Mouse (Mus musculus): Measurements from ENCODE around the gene Meis1. TPM values are rescaled to one million over a fixed set of nuclear protein-coding genes. Genes with fewer than 3 reads are reported as not detected.

Gene Meis1
- 2.5 and 6.2 TPM in 2 replicates for total RNA-seq (2012; rRNA removed)

DNA sequence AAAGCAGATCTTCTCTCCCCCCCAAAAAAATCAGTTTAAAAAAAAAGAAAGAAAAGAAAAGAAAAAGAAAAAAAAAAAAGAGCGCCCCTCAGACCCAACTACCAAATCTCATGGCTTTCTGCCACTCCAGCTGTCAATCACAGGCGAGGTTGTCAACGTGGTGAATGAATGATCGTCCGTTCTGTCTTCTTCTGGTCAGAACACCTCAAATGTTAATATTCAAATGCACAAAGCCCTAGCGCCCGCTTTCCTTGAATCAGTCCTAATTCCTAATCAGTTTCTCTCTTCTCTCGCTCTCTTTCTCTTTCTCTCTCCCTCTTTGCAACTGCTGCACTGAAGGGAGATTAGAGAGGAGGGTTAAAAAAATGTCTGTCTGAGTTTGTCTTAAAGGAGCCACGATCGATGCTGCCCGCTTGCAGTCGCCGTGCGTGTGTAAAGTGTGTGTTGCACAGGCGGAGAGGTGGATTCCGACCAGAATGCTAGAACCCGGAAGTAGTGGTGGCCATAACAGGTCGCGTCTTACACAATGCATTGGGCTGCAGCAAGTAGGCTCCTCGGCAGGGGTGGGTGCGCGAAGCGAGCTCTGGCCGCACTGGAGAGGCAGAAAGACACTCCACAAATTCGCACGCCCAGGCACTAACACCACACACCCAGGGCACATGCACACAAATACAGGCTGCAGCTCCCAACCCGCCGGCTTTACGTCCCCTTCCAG lies at the start of gene Meis1:
Gene Meis1, minus strand, starts transcription at position 497 of the 715 bp plus-strand sequence.
- no peak for DNase-seq (ENCODE audit: low read depth, low spot score)
- Histone ChIP-seq H3K9ac (ENCODE audit: insufficient read depth, low read depth, low read length, poor library complexity, severe bottlenecking) (peak within 1 kb of the TSS; percentile 3), H3K27ac (ENCODE audit: insufficient read depth, low read depth, low read length, poor library complexity, severe bottlenecking) (no peak within 1 kb of the TSS), H3K9me3 (ENCODE audit: control insufficient read depth, insufficient read depth, low read depth, low read length) (no peaks in the 10 kb centered on the region), H3K4me1 (ENCODE audit: control insufficient read depth in 2 of 2, insufficient read depth in 2 of 2, low read length in 2 of 2, poor library complexity in 1 of 2) (peaks cover 0 to 3% of the 10 kb centered on the region in 2 experiments; a peak in 1 of 4 replicates), H3K36me3 (ENCODE audit: control insufficient read depth, insufficient read depth, low read length, poor library complexity, severe bottlenecking) (no peaks in the 10 kb centered on the region), H3K4me3 (ENCODE audit: insufficient read depth in 1 of 2, low read depth in 1 of 2, low read length in 2 of 2, poor library complexity in 1 of 2, severe bottlenecking in 1 of 2) (peak within 1 kb of the TSS; percentile 46 to 50)
- in situ Hi-C loops (cut with MboI; ENCODE audit: low sequenced_read_pairs in 2 of 2, unreplicated experiment in 2 of 2) = loop anchor here (5.0 kb wide), 1 partner anchor 146 kb away; no protein-coding TSS in a partner anchor
- TF ChIP-seq CHD2 (IDR thresholded peaks at IDR 0.05; ENCODE audit: low read depth, low read length) (no peak), ZC3H11A (IDR thresholded peaks at IDR 0.05; ENCODE audit: borderline replicate concordance, low read depth, low read length) (no peak), HCFC1 (IDR thresholded peaks at IDR 0.05; ENCODE audit: borderline replicate concordance, insufficient read depth, low read length) (no peak), ZNF384 (IDR thresholded peaks at IDR 0.05; ENCODE audit: low read depth, low read length) (no peak), MAFK (IDR thresholded peaks at IDR 0.05; ENCODE audit: insufficient read depth, low read depth, low read length) (no peak)

DNA sequence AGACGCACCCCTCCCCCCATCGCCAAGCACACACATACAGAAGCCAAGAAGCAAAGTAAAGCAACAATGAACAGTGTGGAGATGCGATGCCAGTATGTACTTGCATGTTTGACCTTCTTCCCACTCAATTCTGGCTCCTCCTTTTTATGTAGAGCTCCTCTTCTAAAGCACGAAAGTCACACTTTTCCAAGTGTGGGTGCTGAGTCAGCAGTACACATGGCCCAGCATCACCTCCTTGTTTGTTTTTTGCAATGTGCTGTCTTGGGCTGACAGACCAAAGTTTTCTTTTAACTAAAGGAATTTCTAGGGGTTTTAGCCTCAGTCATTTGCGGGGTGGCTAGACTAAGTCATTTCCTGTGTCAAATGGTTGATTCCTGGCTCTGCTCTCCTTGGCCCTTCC lies 48.5 kb upstream of the Meis1 start:
- no peak overlapping the region for H3K4me3 ChIP-seq (ENCODE audit: insufficient read depth in 1 of 2, low read depth in 1 of 2, low read length in 2 of 2, poor library complexity in 1 of 2, severe bottlenecking in 1 of 2)
- no peak for DNase-seq (ENCODE audit: low read depth, low spot score)
- TF ChIP-seq HCFC1 (IDR thresholded peaks at IDR 0.05; ENCODE audit: borderline replicate concordance, insufficient read depth, low read length) (no peak), MAFK (IDR thresholded peaks at IDR 0.05; ENCODE audit: insufficient read depth, low read depth, low read length) (peak; percentile 92), CHD2 (IDR thresholded peaks at IDR 0.05; ENCODE audit: low read depth, low read length) (no peak)
- no peaks in the 10 kb centered on the region for H3K36me3 ChIP-seq (ENCODE audit: control insufficient read depth, insufficient read depth, low read length, poor library complexity, severe bottlenecking)
- no peak overlapping the region for H3K27ac ChIP-seq (ENCODE audit: insufficient read depth, low read depth, low read length, poor library complexity, severe bottlenecking)
- in situ Hi-C loops (cut with MboI; ENCODE audit: low sequenced_read_pairs in 2 of 2, unreplicated experiment in 2 of 2) = no loop called here
- no peaks in the 10 kb centered on the region for H3K4me1 ChIP-seq (ENCODE audit: control insufficient read depth in 2 of 2, insufficient read depth in 2 of 2, low read length in 2 of 2, poor library complexity in 1 of 2)
- no peaks in the 10 kb centered on the region; the same call in 1 of the 2 replicates for H3K9me3 ChIP-seq (ENCODE audit: control insufficient read depth, insufficient read depth, low read depth, low read length)
- no peak overlapping the region for H3K9ac ChIP-seq (ENCODE audit: insufficient read depth, low read depth, low read length, poor library complexity, severe bottlenecking)

DNA sequence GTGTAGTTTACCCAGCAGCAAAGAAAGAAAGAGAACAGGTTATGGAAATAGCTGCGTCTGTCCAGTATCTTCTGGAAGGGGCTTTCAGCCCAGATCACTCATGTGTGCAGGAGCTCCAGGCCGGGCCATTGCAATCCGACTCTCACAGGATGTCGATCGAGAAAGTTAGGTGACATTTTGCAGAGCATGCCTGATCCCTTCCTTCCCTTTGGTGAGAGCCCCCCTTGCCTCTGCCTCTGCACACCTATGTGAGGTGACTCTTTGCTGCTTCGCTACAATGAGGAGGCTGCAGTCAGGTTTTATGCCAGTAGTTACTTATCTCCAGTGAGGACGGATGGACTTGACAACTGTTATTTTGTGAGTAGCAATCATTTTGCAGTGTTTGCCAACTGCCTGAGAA lies 30.5 kb upstream of the Meis1 start:
- H3K4me3 ChIP-seq (ENCODE audit: insufficient read depth in 1 of 2, low read depth in 1 of 2, low read length in 2 of 2, poor library complexity in 1 of 2, severe bottlenecking in 1 of 2) = no peak overlapping the region
- no peaks in the 10 kb centered on the region for H3K36me3 ChIP-seq (ENCODE audit: control insufficient read depth, insufficient read depth, low read length, poor library complexity, severe bottlenecking)
- in situ Hi-C loops (cut with MboI; ENCODE audit: low sequenced_read_pairs in 2 of 2, unreplicated experiment in 2 of 2) = no loop called here
- H3K4me1 ChIP-seq (ENCODE audit: control insufficient read depth in 2 of 2, insufficient read depth in 2 of 2, low read length in 2 of 2, poor library complexity in 1 of 2) = no peaks in the 10 kb centered on the region
- DNase-seq (ENCODE audit: low read depth, low spot score) = no peak
- no peak overlapping the region for H3K27ac ChIP-seq (ENCODE audit: insufficient read depth, low read depth, low read length, poor library complexity, severe bottlenecking)
- no peak for TF ChIP-seq HCFC1 (IDR thresholded peaks at IDR 0.05; ENCODE audit: borderline replicate concordance, insufficient read depth, low read length)
- no peak for TF ChIP-seq MAFK (IDR thresholded peaks at IDR 0.05; ENCODE audit: insufficient read depth, low read depth, low read length)
- TF ChIP-seq ZNF384 (IDR thresholded peaks at IDR 0.05; ENCODE audit: low read depth, low read length) = no peak
- H3K9me3 ChIP-seq (ENCODE audit: control insufficient read depth, insufficient read depth, low read depth, low read length) = no peaks in the 10 kb centered on the region
- no peak overlapping the region for H3K9ac ChIP-seq (ENCODE audit: insufficient read depth, low read depth, low read length, poor library complexity, severe bottlenecking)

DNA sequence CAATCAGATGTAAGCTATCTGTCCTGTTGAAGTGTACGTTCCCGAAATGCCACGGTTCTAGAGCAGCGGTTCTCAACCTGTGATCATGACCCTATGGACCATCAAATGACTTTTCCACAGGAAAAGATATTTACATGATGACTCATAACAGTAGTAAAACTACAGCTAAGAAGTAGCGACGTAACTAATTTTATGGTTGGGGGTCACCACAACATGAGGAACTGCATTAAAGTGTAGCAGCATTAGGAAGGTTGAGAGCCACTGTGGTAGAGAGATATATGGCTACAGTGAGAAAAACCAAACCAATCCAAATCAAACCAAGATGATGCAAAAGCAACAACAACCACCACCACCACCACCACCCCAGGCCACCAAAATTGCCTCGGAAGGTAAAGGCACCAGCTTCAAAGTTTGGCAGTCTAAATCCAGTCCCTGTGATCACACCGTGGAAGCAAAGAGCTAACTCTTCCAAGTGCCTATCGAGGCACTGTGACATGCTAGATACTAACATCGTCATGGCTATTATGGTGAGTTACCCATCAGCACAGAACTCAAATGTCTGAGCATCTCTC lies 17.9 kb upstream of the Meis1 start:
- H3K4me3 ChIP-seq (ENCODE audit: insufficient read depth in 1 of 2, low read depth in 1 of 2, low read length in 2 of 2, poor library complexity in 1 of 2, severe bottlenecking in 1 of 2) = no peak overlapping the region
- no peaks in the 10 kb centered on the region for H3K9me3 ChIP-seq (ENCODE audit: control insufficient read depth, insufficient read depth, low read depth, low read length)
- H3K36me3 ChIP-seq (ENCODE audit: control insufficient read depth, insufficient read depth, low read length, poor library complexity, severe bottlenecking) = no peaks in the 10 kb centered on the region
- no peak overlapping the region for H3K27ac ChIP-seq (ENCODE audit: insufficient read depth, low read depth, low read length, poor library complexity, severe bottlenecking)
- DNase-seq (ENCODE audit: low read depth, low spot score) = no peak
- no peak overlapping the region for H3K9ac ChIP-seq (ENCODE audit: insufficient read depth, low read depth, low read length, poor library complexity, severe bottlenecking)
- H3K4me1 ChIP-seq (ENCODE audit: control insufficient read depth in 2 of 2, insufficient read depth in 2 of 2, low read length in 2 of 2, poor library complexity in 1 of 2) = no peaks in the 10 kb centered on the region
- no peak for TF ChIP-seq ZC3H11A (IDR thresholded peaks at IDR 0.05; ENCODE audit: borderline replicate concordance, low read depth, low read length)
- no peak for TF ChIP-seq HCFC1 (IDR thresholded peaks at IDR 0.05; ENCODE audit: borderline replicate concordance, insufficient read depth, low read length)
- TF ChIP-seq CHD2 (IDR thresholded peaks at IDR 0.05; ENCODE audit: low read depth, low read length) = no peak
- TF ChIP-seq MAFK (IDR thresholded peaks at IDR 0.05; ENCODE audit: insufficient read depth, low read depth, low read length) = no peak
- in situ Hi-C loops (cut with MboI; ENCODE audit: low sequenced_read_pairs in 2 of 2, unreplicated experiment in 2 of 2) = no loop called here

All from ES-E14 (cell line).